Mouse (Mus musculus) ovary, postnatal 10 days (tissue): ENCODE measurements at regions not wholly inside any gene's neighbourhood (a gene's known extent, or its start where the extent isn't known, plus 50 kb on each side); places are given as distances from the start of the nearest gene placed in this dataset.

ENCODE experiments used
- DNase-seq: peaks from one replicate; pipeline ENCODE4 v3.0.0; 2022; ENCODE audit warnings: low spot score

DNA sequence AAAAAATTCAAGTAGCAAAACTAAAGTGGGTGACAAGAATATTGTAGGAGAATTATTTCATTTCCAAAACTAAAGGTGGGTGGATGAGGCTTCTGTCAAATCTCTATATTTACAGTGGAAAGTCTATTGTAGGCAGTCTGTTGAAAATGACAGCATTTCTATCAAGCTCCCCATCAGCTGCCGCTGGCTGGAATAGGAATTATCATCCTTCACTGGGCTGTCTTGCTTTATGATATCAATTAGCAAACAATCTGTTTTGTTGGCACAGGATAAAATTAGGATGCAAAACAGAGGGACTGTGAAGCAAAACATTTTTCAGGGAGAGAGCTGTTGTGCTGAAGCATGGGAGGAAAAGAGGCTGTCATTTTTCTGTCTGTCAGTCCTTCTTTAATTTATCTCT lies 1249.0 kb downstream of the Hace1 start:
- DNase-seq = no peak

- DNase-seq = no peak
Measured at GRCm38 (mm10) chr10:46827109-46827812, 1249.6 kb downstream of the Hace1 start.

GRCm38 (mm10) chr10:46828164-46828563 lies 1250.5 kb downstream of the Hace1 start:
- no peak for DNase-seq

- DNase-seq = no peak
Measured at GRCm38 (mm10) chr10:46845578-46846314, 1268.1 kb downstream of the Hace1 start.
